Mouse (Mus musculus): ENCODE data around the gene Actg2.

Gene Actg2

DNA sequence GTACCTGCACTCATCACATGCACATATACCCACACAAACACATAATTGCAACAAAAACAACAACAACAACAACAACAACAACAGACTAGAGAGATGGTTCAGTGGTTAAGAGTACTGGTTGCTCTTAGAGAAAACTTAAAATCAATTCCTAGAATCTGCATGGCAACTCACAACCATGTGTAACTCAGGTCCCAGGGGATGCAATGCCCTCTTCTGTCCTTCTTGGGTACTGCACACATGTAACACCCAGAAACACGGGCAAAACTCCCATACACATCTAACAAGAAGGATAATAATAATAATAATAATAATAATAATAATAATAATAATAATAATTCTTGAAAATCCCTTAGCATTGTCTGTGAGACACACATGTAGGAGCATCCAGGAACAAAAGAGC, 23.6 kb downstream of the Actg2 start:
- peak in 1 of 2 experiments; percentile 81 for DNase-seq (ENCODE audit: low spot score in 2 of 2)

GRCm38 (mm10) chr6:83510210-83510609, 25.9 kb downstream of the Actg2 start:
- DNase-seq (ENCODE audit: low spot score in 2 of 2), result no peak

DNA sequence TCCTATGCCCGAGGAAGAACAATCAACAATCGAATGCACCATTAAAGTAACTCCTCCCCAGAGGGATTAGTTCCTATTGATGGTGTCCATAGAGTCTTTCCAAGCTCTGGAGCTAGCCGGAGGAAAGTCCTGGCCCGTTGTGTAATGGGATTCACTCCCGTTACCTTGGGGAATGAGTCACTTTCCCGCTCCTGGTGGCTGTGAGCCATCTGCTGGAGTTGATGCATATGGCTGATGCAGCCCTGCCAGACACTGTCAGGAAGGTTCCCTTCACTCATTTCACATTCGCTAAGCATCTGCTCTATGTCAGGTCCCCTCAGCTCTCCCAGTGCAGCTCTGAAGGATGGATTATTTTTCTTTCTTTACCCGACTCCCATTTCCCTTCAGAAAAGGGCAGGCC, 26.6 kb downstream of the Actg2 start:
- peak in 1 of 2 experiments; percentile 73 for DNase-seq (ENCODE audit: low spot score in 2 of 2)

- DNase-seq (ENCODE audit: low spot score in 2 of 2), result no peak
Observed at GRCm38 (mm10) chr6:83507168-83507546, 28.9 kb downstream of the Actg2 start.

DNA sequence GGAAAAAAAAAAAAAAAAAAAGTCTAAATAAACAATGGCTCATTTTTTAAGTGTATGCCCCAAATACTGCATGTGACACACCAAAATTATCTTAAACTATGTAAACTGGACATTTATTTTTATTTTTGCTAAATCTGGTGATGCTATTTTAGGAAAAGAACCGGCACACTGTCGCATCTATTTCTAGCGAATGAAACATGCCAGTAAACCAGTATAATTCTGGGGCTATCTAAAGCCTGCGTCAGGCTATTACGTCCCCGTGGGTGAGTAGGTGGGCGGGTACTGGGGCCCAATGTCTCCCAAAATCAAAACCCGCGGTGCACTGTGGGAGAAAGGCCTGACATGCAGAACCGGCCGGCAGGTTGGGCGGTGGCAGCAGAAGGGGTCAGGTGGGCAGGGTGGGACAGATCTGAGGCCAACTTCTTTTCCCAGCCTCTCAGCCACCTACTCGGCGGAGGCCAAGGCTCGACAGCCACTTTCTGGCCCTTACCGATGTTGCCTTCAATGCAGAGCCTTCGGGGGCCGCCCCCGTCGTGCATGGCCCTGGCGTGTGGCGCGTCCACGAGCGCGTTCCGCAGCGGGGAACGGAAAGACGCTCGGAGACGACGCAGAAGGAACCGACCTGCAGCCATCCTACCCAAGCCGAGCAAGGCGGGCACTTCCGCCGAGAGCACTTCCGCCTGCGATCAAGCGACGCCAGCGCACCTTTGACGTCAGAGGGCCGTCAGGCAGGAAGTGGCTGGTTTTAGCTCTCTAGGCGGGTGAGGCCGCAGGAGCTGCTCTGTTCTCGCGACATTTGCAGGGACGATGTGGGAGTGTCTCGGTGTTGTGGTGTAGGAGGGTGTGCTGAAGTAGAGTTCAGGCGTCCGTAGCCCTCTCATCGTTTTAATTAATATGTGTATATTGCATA, 29.6 kb downstream of the Actg2 start, which contains the start of gene Dguok:
TSS of gene Dguok (minus strand) at position 712 of the 910 bp plus-strand sequence.
- DNase-seq (ENCODE audit: low spot score in 2 of 2), result peak; percentile 98

DNA sequence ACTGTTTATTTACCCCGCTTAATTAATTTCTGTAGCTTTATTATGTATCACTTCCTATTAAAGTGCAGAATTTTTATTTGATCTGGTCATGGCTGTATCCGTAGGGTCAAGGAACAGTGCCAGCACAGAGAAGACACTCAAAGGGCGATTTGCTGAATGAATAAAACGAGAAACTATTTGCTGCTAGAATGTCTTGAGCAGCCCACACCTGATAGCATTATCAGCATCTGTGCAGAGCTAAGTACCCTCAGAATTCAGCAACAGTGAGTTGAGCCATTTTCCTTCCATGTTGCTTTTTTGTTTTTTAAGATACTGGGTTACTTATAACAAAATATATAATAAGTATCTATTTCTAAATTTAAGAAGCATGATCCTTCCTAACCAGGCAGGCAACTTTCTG, 30.5 kb downstream of the Actg2 start:
- no peak for DNase-seq (ENCODE audit: low spot score in 2 of 2)

GRCm38 (mm10) chr6:83503361-83503760, 32.7 kb downstream of the Actg2 start:
- DNase-seq (ENCODE audit: low spot score in 2 of 2), result no peak

GRCm38 (mm10) chr6:83502656-83503055, 33.4 kb downstream of the Actg2 start:
- DNase-seq (ENCODE audit: low spot score in 2 of 2), result peak in 1 of 2 experiments; percentile 64

- no peak for DNase-seq (ENCODE audit: low spot score in 2 of 2)
Observed at GRCm38 (mm10) chr6:83501524-83502310, 34.3 kb downstream of the Actg2 start.

GRCm38 (mm10) chr6:83500462-83500861, 35.6 kb downstream of the Actg2 start:
- DNase-seq (ENCODE audit: low spot score in 2 of 2), result no peak

GRCm38 (mm10) chr6:83499078-83499477, 37.0 kb downstream of the Actg2 start:
- peak in 1 of 2 experiments; percentile 58 for DNase-seq (ENCODE audit: low spot score in 2 of 2)

DNA sequence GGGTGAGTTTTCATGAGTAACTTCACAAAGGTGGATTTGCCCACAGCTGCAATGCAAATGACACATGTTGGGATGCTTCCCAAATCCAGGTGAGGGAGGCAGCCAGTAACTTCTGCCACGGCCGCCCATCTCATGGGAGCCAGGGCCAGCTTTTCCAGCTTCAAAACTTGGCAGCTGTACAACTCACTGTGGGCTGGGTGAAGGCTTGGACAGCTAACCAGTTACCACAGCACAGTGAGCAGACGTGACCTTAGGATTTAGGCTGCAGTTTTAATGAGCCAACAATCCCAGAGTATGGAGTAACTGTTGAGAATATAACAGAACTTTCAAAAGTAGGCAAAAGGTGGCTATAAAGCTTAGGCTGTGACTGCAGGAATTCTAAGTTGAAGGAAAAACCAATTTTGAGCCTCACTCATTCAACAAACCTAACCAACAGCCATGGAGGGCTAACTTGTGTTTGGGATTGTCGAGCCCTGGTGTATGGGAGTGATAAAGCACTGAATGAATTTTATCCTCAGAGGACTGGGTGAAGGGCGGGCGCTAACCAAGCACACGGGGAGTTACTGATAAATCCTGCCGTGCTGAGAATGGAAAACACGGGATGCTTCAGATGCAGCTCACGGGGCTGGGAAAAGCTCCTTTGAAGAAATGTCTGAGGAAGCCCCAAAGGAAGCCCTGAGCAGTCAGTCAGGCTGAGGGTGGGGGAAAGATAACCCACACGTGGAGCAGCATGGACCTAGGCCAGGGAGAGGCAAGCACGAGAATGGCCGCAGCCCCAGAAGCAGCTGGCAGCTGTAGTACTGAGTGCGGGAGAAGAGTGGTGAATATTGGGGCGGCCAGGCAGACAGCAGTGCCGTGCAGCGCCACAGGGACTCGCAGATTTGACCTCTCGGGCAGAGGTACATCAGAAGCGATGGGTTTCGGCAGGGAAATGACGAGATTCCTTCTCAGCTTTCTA, 39.0 kb downstream of the Actg2 start:
- no peak for DNase-seq (ENCODE audit: low spot score in 2 of 2)

DNA sequence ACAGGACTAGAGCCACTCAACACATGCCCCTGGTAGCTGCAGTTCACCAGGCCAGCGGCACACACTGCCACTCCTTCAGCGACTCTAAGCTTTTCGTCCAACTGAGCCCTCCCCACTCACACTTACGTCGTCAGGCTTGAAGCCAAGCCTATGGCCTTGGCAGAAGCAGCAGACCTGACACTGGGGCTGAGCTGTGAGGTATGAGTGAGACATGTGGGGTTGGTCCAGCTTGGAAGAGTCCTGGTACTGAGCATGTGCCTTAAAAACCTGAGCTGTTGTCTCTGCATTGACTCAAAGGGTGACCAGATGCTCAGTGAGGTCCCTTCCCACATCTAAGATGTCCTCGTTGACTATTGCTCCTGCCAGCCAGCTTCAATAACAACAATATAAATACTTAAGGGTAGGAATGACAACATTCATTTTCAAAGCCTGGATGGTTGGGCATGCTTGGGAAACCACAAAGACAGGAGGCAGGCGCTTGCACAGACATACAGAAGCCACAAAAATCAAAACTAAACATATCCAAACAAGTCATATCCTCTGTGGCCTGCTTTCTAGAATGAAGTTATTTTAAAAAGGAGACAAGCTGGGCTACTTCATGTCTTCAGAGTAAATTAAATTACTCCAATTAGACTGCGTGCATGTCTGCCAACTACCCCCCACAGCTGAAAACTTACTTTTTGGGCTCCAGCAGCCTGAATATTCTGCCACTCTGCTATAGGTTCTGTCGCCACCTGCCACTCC, 39.9 kb downstream of the Actg2 start:
- DNase-seq (ENCODE audit: low spot score in 2 of 2), result no peak

- no peak for DNase-seq (ENCODE audit: low spot score in 2 of 2)
Observed at GRCm38 (mm10) chr6:83490622-83491021, 45.4 kb downstream of the Actg2 start.

DNA sequence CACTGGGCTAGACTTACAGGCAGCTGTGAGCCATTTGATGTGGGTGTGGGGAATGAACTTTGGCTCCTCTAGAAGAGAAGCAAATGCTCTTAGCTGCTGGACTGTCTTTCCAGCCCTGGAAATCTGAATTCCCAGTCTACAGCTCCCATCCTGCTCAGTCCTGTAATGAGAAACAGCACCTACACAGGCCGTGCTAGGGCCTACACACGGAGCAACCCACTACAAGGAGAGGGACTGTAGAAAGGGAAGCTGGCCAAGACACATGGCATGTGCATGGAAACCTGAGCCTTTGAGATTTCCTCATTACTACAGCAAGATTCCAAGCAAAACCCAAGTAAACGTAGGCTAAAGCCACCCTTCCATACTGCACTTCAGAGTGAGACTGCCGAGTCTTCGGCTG, 47.9 kb downstream of the Actg2 start:
- DNase-seq (ENCODE audit: low spot score in 2 of 2), result no peak

- DNase-seq (ENCODE audit: low spot score in 2 of 2), result no peak
Observed at GRCm38 (mm10) chr6:83487298-83487697, 48.8 kb downstream of the Actg2 start.

DNA sequence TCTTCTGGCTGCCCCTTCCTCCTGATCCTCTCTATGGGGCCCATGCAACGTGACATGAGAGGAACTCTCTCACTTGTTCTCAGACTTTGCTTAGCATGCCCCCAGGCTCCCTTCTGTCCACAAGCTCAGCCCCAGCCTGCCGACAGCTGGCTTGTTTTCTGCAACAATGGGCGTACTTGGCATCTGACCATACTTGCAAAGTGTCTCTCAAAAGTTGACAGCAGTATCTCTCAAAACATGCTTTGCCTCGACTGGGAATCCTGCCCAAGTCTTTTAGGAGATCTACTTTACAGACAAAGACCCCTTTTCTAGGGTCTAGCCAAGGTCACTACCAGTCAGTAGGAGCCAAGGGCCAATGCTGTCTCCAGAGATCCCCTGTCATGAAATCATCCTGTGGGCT, 50.2 kb downstream of the Actg2 start:
- no peak for DNase-seq (ENCODE audit: low spot score in 2 of 2)

- no peak for DNase-seq (ENCODE audit: low spot score in 2 of 2)
Observed at GRCm38 (mm10) chr6:83483776-83484175, 52.3 kb downstream of the Actg2 start.

DNA sequence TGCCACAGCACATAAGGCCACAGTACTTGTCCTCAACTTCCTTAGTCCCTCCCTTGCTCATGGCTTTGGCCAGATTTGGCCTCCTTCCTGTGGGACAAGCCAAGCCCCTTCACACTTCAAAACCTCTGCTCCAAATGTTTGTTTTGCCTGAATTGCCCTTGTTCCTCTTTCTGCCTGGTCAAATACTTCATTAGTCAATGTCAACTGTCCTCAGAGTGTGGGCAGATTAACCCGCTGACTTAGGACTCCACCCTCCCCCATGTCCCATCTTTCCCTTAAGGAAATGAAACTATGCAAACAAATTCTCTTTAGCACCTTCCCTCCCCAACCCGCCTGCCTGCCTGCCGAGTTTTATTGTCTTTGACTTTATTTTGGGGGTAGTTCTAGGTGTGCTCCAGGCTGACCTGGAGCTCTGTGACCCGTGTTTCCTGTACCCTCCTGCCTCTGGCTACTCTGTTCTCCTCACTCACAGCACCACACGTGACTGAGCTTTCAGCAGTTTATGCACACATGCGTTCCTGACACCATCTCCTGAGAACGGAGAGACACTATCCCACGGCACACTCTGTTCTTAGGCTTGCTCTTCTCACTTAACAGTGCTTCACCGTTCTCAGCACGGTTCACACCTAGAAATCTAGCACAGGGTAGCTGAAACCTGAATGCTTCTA, 53.5 kb downstream of the Actg2 start:
- no peak for DNase-seq (ENCODE audit: low spot score in 2 of 2)

DNA sequence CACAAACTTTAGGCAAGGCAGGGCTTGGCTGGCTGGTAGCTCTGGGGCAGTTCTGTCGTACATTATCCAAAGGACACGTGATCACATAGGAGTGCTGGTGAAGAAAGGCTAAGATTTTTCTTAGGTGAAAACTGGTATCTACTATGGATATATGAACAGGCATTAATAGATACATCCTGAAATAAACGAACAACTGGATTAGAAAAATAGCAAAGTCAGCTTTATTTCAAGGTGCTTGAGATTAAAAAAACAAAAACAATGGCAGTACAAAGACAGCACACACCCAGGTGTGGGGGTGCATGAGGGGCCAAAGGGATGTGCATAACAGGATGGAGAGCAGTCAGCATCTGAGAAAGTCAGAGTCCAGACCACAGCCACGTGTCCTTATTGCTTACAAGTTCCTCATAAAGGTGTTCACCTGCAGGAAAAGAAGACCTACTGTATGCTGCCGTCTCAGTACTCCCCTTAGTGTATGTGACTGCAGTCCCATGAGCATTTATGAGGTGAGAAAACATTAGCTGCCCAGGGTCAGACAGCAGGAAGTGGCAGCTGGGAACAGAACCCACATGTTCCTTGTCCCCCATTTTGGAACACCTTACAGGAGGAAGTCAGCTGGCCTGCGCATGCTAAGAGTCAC, 55.9 kb downstream of the Actg2 start:
- no peak for DNase-seq (ENCODE audit: low spot score in 2 of 2)

All from left cerebral cortex, adult 9 months (tissue).